Mouse (Mus musculus) small intestine, adult 2 months (tissue): Measurements from ENCODE around the gene Mrps27.

Experiments
- CTCF ChIP-seq: fragments of 200-500 bp; IDR thresholded peaks from 2 replicates; pipeline ENCODE4 v1.5.1; 2012; ENCODE audit warnings: low read depth, mild to moderate bottlenecking, control low read depth, inconsistent platforms, low read length, moderate library complexity, mixed read lengths; ENCODE audit not compliant: insufficient replicate concordance, insufficient read length; ENCODE audit errors: extremely low read depth
- POLR2A ChIP-seq: fragments of 200-500 bp; IDR thresholded peaks from 2 replicates; pipeline ENCODE4 v1.6.1; 2012; ENCODE audit warnings: low read depth, mild to moderate bottlenecking, control low read depth, inconsistent platforms, low read length, moderate library complexity

- TF ChIP-seq POLR2A (no peak), CTCF (no peak)
Observed at GRCm38 (mm10) chr13:99451276-99451675, 106.7 kb downstream of the Mrps27 start.
